Mouse (Mus musculus) brain, embryonic 18.5 days (tissue): Measurements from ENCODE around the gene Rnf225.

Experiments used
- DNase-seq: peaks from one replicate; pipeline ENCODE4 v3.0.0-alpha.2; 2012; ENCODE audit warnings: low read depth, low spot score

The Rnf225 gene

DNA sequence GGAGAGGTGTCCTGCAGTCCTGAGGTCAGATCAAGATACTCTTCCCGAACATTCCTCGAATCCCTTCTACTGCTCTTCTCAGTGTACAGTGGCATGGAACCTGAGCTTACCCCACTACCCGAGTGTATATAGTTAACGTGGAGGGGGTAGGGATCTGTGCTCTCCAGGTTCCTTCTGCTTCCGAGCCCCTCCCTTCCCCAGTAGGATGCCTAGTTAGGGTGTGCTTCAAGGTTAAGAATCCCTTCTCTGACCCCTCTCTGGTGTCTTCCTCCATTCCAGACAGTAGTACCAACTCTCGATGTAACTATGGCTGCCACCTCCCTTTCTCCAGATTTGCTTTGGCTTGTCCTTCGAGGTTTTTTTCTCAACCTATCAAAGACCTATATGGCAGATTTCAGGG lies 53.1 kb downstream of the Rnf225 start:
- DNase-seq: no peak
